Mouse (Mus musculus) MEL (cell line): ENCODE data around the gene Plekha3. TPM values are rescaled to one million over a fixed set of nuclear protein-coding genes. Genes with fewer than 3 reads are reported as not detected.

Experiments
- DNase-seq: peaks from one replicate; pipeline ENCODE4 v3.0.0; 2011; ENCODE audit warnings: low read depth, low spot score
- H3K27ac ChIP-seq: 2 replicates; pipeline ENCODE4 v1.5.1; 2012; ENCODE audit warnings: low read depth, mild to moderate bottlenecking, control low read depth, low read length, moderate library complexity; ENCODE audit not compliant: control insufficient read depth
- H3K27me3 ChIP-seq, 2 experiments: fragments of 150-350 bp in 1 of 2; sonication (generic) in 1 of 2; 2 replicates each; pipeline ENCODE4 v1.6.1; 2012; ENCODE audit warnings: low read length in 2 of 2, mild to moderate bottlenecking in 2 of 2, improper control_type of control experiment in 1 of 2, moderate library complexity in 1 of 2; ENCODE audit not compliant: insufficient read depth in 2 of 2, control insufficient read depth in 1 of 2
- H3K36me3 ChIP-seq, 2 experiments: 2 replicates each; pipeline ENCODE4 v1.6.1; 2012 to 2014; ENCODE audit warnings: low read length in 2 of 2, improper control_type of control experiment in 1 of 2, inconsistent platforms in 1 of 2, mild to moderate bottlenecking in 1 of 2; ENCODE audit not compliant: insufficient read depth in 2 of 2, control insufficient read depth in 1 of 2
- H3K4me1 ChIP-seq, 2 experiments: fragments of 150-350 bp in 1 of 2; sonication (generic) in 1 of 2; 2 replicates each; pipeline ENCODE4 v1.6.1; 2012; ENCODE audit warnings: low read length in 2 of 2, improper control_type of control experiment in 1 of 2, mild to moderate bottlenecking in 1 of 2; ENCODE audit not compliant: insufficient read depth in 2 of 2, control insufficient read depth in 1 of 2
- H3K4me3 ChIP-seq, 2 experiments: fragments of 150-350 bp in 1 of 2; sonication (generic) in 1 of 2; 2 replicates each; pipeline ENCODE4 v1.5.1; 2012; ENCODE audit warnings: low read depth in 2 of 2, low read length in 2 of 2, mild to moderate bottlenecking in 2 of 2, moderate library complexity in 2 of 2, control low read depth in 1 of 2, improper control_type of control experiment in 1 of 2; ENCODE audit not compliant: control insufficient read depth in 1 of 2, insufficient read depth in 1 of 2
- H3K79me2 ChIP-seq: 2 replicates; pipeline ENCODE4 v1.6.1; 2012; ENCODE audit warnings: mild to moderate bottlenecking, low read length, moderate library complexity; ENCODE audit not compliant: control insufficient read depth, poor library complexity, insufficient read depth
- H3K9ac ChIP-seq: 2 replicates; pipeline ENCODE4 v1.6.1; 2012; ENCODE audit warnings: low read depth, mild to moderate bottlenecking, control low read depth, low read length, moderate library complexity; ENCODE audit not compliant: control insufficient read depth, poor library complexity, severe bottlenecking
- H3K9me3 ChIP-seq: fragments of 150-350 bp; sonication (generic); replicated peaks from 2 replicates; pipeline ENCODE4 v1.6.1; 2012; ENCODE audit warnings: mild to moderate bottlenecking, low read length, improper control_type of control experiment, moderate library complexity; ENCODE audit not compliant: insufficient read depth
- CTCF ChIP-seq, 3 experiments: IDR thresholded peaks in 2 of 3; conservative IDR thresholded peaks in 1 of 3; 2 replicates each; pipeline ENCODE4 v1.5.1; 2011 to 2012; ENCODE audit warnings: low read length in 3 of 3, low read depth in 2 of 3, mild to moderate bottlenecking in 2 of 3, improper control_type of control experiment in 1 of 3, inconsistent platforms in 1 of 3, mixed read lengths in 1 of 3, moderate library complexity in 1 of 3; ENCODE audit not compliant: control insufficient read depth in 1 of 3, insufficient read depth in 1 of 3, poor library complexity in 1 of 3, severe bottlenecking in 1 of 3
- ETS1 ChIP-seq: IDR thresholded peaks from 2 replicates; pipeline ENCODE4 v1.6.1; 2012; ENCODE audit warnings: low read depth, mild to moderate bottlenecking, inconsistent platforms, low read length, improper control_type of control experiment, moderate library complexity
- HCFC1 ChIP-seq: IDR thresholded peaks from 2 replicates; pipeline ENCODE4 v1.6.1; 2012; ENCODE audit warnings: low read depth, mild to moderate bottlenecking, inconsistent platforms, low read length, improper control_type of control experiment, moderate library complexity
- JUND ChIP-seq: IDR thresholded peaks from 2 replicates; pipeline ENCODE4 v1.6.1; 2011; ENCODE audit warnings: low read depth, mild to moderate bottlenecking, improper control_type of control experiment, low read length
- KAT2A ChIP-seq: conservative IDR thresholded peaks from 2 replicates; pipeline ENCODE4 v1.6.1; 2012; ENCODE audit warnings: low read depth, low read length, improper control_type of control experiment, inconsistent platforms
- MXI1 ChIP-seq: IDR thresholded peaks from 2 replicates; pipeline ENCODE4 v1.6.1; 2011; ENCODE audit warnings: mild to moderate bottlenecking, low read depth, low read length, improper control_type of control experiment
- NELFE ChIP-seq: IDR thresholded peaks from 2 replicates; pipeline ENCODE4 v1.6.1; 2011; ENCODE audit warnings: low read depth, low read length, improper control_type of control experiment
- POLR2A ChIP-seq, 2 experiments: IDR thresholded peaks; 2 replicates each; pipeline ENCODE4 v1.6.1; 2011 to 2012; ENCODE audit warnings: low read length in 2 of 2, mild to moderate bottlenecking in 2 of 2, control low read depth in 1 of 2, improper control_type of control experiment in 1 of 2, low read depth in 1 of 2, moderate library complexity in 1 of 2; ENCODE audit not compliant: control insufficient read depth in 1 of 2, insufficient read depth in 1 of 2, poor library complexity in 1 of 2
- RCOR1 ChIP-seq: IDR thresholded peaks from 2 replicates; pipeline ENCODE4 v1.6.1; 2012; ENCODE audit warnings: low read depth, mild to moderate bottlenecking, inconsistent platforms, low read length, improper control_type of control experiment
- UBTF ChIP-seq: IDR thresholded peaks from 2 replicates; pipeline ENCODE4 v1.6.1; 2012; ENCODE audit warnings: low read depth, mild to moderate bottlenecking, inconsistent platforms, low read length, improper control_type of control experiment, moderate library complexity, borderline replicate concordance; ENCODE audit not compliant: insufficient read depth
- USF1 ChIP-seq: IDR thresholded peaks from 2 replicates; pipeline ENCODE4 v1.6.1; 2014; ENCODE audit warnings: low read depth, mild to moderate bottlenecking, inconsistent platforms, low read length, improper control_type of control experiment, moderate library complexity
- polyA plus RNA-seq, 2 experiments: library from polyadenylated mRNA; stranded (reverse) in 1 of 2; unstranded in 1 of 2; fragments of >175 nt in 1 of 2; fragments of >200 nt in 1 of 2; gene quantifications; 2 replicates each; pipeline versions ENCODE4 v1.2.1 to v1.2.4; 2012; ENCODE audit warnings: low replicate concordance in 2 of 2, low read depth in 1 of 2; ENCODE audit not compliant: insufficient read length in 2 of 2, insufficient read depth in 1 of 2, missing spikeins in 1 of 2
- total RNA-seq: library from RNA; depleted of rRNA; stranded (reverse); fragments of 300-350 nt; gene quantifications from 2 replicates; pipeline ENCODE4 v1.2.3, GENCODE M21; 2012

Plekha3 gene
- total and polyA plus RNA-seq, 3 experiments = 20.5 to 23.4 TPM; not detected in 1

DNA sequence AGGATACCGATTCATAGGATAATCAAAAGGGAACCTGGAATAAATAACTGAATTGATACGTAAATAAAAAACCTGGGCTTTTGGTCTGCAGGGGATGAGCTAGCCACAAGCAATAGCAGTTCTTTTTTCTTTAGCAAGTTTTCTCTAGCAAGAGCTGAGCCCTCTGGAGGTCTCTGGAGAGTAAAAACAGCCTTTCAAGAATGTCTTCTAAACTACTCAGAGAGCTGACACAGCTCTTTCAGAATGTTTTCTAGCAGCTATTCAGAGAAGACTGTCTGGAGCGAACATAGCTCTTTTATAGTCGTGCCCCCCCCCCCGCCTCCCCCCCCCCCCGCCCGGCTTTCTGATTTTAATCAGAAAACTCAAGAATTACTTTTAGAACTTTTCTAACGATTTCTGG is 15.7 kb upstream of the Plekha3 start:
- H3K27ac ChIP-seq = no peak overlapping the region
- H3K27me3 ChIP-seq = no peaks in the 10 kb centered on the region
- H3K4me1 ChIP-seq = no peaks in the 10 kb centered on the region
- no peak overlapping the region for H3K4me3 ChIP-seq
- H3K79me2 ChIP-seq = no peaks in the 10 kb centered on the region
- TF ChIP-seq RCOR1 (no peak), UBTF (no peak)
- DNase-seq = no peak
- no peaks in the 10 kb centered on the region for H3K9me3 ChIP-seq
- no peaks in the 10 kb centered on the region for H3K36me3 ChIP-seq
- H3K9ac ChIP-seq = no peak overlapping the region

DNA sequence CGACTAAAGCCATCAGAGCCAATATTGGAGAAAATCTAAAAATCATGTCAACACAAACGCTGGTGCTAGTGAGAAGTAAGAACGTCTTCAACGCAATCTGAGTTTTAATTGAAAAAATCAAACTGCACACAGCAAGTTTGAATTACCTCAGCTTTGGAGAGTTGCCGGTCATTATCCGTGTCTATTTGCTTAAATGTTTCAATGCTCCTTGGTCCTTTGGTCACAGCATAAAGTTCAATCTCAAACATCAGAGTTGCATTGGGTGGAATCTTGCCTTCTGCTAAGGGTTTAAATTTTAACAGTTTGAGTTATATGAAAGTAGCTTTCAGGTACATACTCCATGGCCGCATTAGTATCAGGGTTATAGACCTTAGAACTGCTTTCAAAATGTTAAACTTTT is 9.6 kb upstream of the Plekha3 start:
- Histone ChIP-seq H3K4me3 (no peak overlapping the region), H3K79me2 (no peaks in the 10 kb centered on the region), H3K9ac (no peak overlapping the region), H3K27me3 (no peaks in the 10 kb centered on the region), H3K9me3 (no peaks in the 10 kb centered on the region), H3K36me3 (0 out of 4 replicates have a peak, but pooled peaks cover 0 to 2% of the 10 kb centered on the region in 2 experiments), H3K27ac (no peak overlapping the region), H3K4me1 (no peaks in the 10 kb centered on the region)
- no peak for TF ChIP-seq HCFC1
- no peak for TF ChIP-seq JUND
- no peak for TF ChIP-seq MXI1
- no peak for DNase-seq

DNA sequence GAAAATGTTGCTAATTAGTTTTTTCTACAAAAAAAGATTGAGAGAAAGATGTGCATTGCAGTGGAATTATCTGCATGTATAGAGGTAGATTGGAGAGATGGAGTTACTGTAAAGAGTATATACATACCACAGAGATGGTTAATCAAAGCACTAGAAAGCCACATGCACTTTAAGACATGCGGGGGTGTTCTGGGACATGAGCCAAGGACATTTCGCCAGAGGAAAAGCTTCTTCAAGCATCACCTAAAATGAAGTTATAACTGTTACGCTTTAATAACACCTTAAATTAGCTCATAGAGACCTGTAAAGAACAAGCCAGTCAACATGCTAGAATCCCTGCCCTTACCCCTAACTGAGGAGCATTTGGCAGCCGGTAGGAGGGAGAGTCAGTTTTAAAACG is 7.9 kb upstream of the Plekha3 start:
- TF ChIP-seq NELFE (no peak), RCOR1 (peak; percentile 46; the same call in 1 of the 2 replicates), USF1 (no peak)
- Histone ChIP-seq H3K9me3 (no peaks in the 10 kb centered on the region), H3K9ac (no peak overlapping the region), H3K27ac (no peak overlapping the region), H3K4me1 (peaks cover 2 to 3% of the 10 kb centered on the region in 2 experiments; a peak in 2 of 4 replicates), H3K79me2 (no peaks in the 10 kb centered on the region), H3K4me3 (no peak overlapping the region), H3K27me3 (no peaks in the 10 kb centered on the region), H3K36me3 (peaks cover 2 to 7% of the 10 kb centered on the region in 2 experiments; a peak in 2 of 4 replicates)
- no peak for DNase-seq

DNA sequence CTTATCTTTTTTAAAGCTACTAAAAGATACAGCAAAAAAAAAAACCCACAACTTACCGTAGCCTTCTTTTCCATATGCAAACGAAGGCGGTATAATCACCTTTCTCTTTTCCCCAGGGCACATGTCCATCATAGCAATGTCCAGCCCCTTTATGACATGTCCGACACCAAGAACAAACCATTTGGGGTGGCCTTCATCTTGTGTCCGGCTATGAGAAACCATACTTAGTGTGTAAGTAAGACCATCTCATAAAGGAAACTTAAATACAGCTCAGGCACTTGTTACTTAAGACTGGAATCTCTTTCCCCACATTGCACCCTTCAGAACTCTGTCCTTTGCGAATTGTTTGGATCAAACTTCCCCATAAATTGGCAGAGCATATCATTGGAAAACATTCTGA is 3.4 kb upstream of the Plekha3 start:
- TF ChIP-seq KAT2A (no peak), MXI1 (no peak), CTCF (IDR thresholded peaks at IDR 0.05 in 2 of 3, conservative IDR thresholded peaks at IDR 0.05 in 1 of 3; ENCODE audit: control insufficient read depth in 1 of 3, insufficient read depth in 1 of 3, low read depth in 2 of 3, low read length in 3 of 3, poor library complexity in 1 of 3, severe bottlenecking in 1 of 3) (no peak), JUND (no peak), POLR2A (IDR thresholded peaks at IDR 0.05; ENCODE audit: control insufficient read depth in 1 of 2, insufficient read depth in 1 of 2, low read depth in 1 of 2, low read length in 2 of 2, poor library complexity in 1 of 2) (no peak), ETS1 (no peak)
- peak; percentile 20 for DNase-seq
- Histone ChIP-seq H3K27me3 (no peaks in the 10 kb centered on the region), H3K9me3 (no peaks in the 10 kb centered on the region), H3K27ac (no peak overlapping the region), H3K9ac (peak overlapping the region; percentile 71), H3K4me1 (peaks cover 2 to 10% of the 10 kb centered on the region in 2 experiments; a peak in 3 of 4 replicates), H3K4me3 (peak overlapping the region; percentile 68 to 92), H3K79me2 (peaks cover 17% of the 10 kb centered on the region), H3K36me3 (peaks cover 0 to 17% of the 10 kb centered on the region in 2 experiments; a peak in 2 of 4 replicates)
